Mouse (Mus musculus) heart, postnatal 14 days (tissue): ENCODE results near the gene Gata1. TPM values are rescaled to one million over a fixed set of nuclear protein-coding genes. Genes with fewer than 3 reads are reported as not detected.

Source experiments
- total RNA-seq, 2 experiments: library from RNA; stranded (reverse); gene quantifications; 2 replicates each; pipeline ENCODE4 v1.2.3; 2021

Gata1 gene
- total RNA-seq, 2 experiments from 2014 or later = not detected

Other genes with a start within 250 kb of the Gata1 start
- 1 to 10 TPM; 7.0 to 8.0 TPM for gene Praf2, start 249.6 kb downstream of the Gata1 start, total RNA-seq
- gene Ccdc120, start 227.2 kb downstream of the Gata1 start, total RNA-seq = 1 to 10 TPM in 1 of 2 experiments, under 1 TPM in 1; 0.74 to 1.2 TPM
- 10 to 100 TPM; 14.8 to 19.9 TPM for gene Tfe3, start 215.5 kb downstream of the Gata1 start, total RNA-seq
- 10 to 100 TPM; 26.1 to 31.7 TPM for gene Gripap1, start 188.3 kb downstream of the Gata1 start, total RNA-seq
- under 1 TPM; 0.39 to 0.45 TPM for gene Kcnd1, start 155.8 kb downstream of the Gata1 start, total RNA-seq
- gene Otud5, start 136.7 kb downstream of the Gata1 start, total RNA-seq = 10 to 100 TPM; 33.5 to 33.8 TPM
- gene Pim2, start 99.8 kb downstream of the Gata1 start, total RNA-seq = 1 to 10 TPM; 2.5 to 3.5 TPM
- 10 to 100 TPM; 14.1 to 14.7 TPM for gene Slc35a2, start 94.0 kb downstream of the Gata1 start, total RNA-seq
- 10 to 100 TPM; 22.5 to 26.4 TPM for gene Pqbp1, start 78.8 kb downstream of the Gata1 start, total RNA-seq
- 10 to 100 TPM; 30.8 to 42.9 TPM for gene Timm17b, start 78.7 kb downstream of the Gata1 start, total RNA-seq
- gene Gm10491, start 70.2 kb downstream of the Gata1 start, total RNA-seq = not detected
- not detected for gene Gm10490, start 68.5 kb downstream of the Gata1 start, total RNA-seq
- gene Pcsk1n, start 58.2 kb downstream of the Gata1 start, total RNA-seq = not detected
- not detected for gene Eras, start 49.5 kb downstream of the Gata1 start, total RNA-seq
- gene Hdac6, start 30.2 kb downstream of the Gata1 start, total RNA-seq = 10 to 100 TPM; 13.0 to 14.7 TPM
- not detected for gene Glod5, start 40.4 kb upstream of the Gata1 start, total RNA-seq
- 1 to 10 TPM; 6.0 to 6.7 TPM for gene Suv39h1, start 96.7 kb upstream of the Gata1 start, total RNA-seq
- gene Was, start 112.4 kb upstream of the Gata1 start, total RNA-seq = 1 to 10 TPM; 2.7 to 4.0 TPM
- 10 to 100 TPM; 67.7 to 71.3 TPM for gene Wdr13, start 154.8 kb upstream of the Gata1 start, total RNA-seq
- 100 to 1,000 TPM; 158 to 181 TPM for gene Rbm3, start 167.8 kb upstream of the Gata1 start, total RNA-seq
- gene Tbc1d25, start 198.1 kb upstream of the Gata1 start, total RNA-seq = 1 to 10 TPM; 4.1 to 4.2 TPM
- gene Ebp, start 215.4 kb upstream of the Gata1 start, total RNA-seq = 10 to 100 TPM; 19.0 to 24.7 TPM
- 1 to 10 TPM; 1.8 to 3.7 TPM for gene Porcn, start 228.5 kb upstream of the Gata1 start, total RNA-seq